Mouse (Mus musculus) hindbrain, embryonic 13.5 days (tissue): ENCODE measurements around the gene Ube2l6. TPM values are rescaled to one million over a fixed set of nuclear protein-coding genes. Genes with fewer than 3 reads are reported as not detected.

Source experiments
- ATAC-seq: fragments of 200-750 bp; cut with Nextera tagmentation; 2 replicates; pipeline ENCODE4 v1.8.0; 2017; ENCODE audit warnings: moderate TSS enrichment; ENCODE audit not compliant: low FRiP score
- H3K27ac ChIP-seq: fragments of 300-500 bp; sonication (generic); 2 replicates; pipeline ENCODE4 v1.5.1; 2015; ENCODE audit warnings: inconsistent platforms, mild to moderate bottlenecking, moderate library complexity
- H3K27me3 ChIP-seq: fragments of 300-500 bp; sonication (generic); 2 replicates; pipeline ENCODE4 v1.6.1; 2015; ENCODE audit warnings: mild to moderate bottlenecking, inconsistent platforms
- H3K36me3 ChIP-seq: fragments of 300-500 bp; sonication (generic); 2 replicates; pipeline ENCODE4 v1.6.1; 2015; ENCODE audit warnings: mild to moderate bottlenecking, inconsistent platforms
- H3K4me1 ChIP-seq: fragments of 300-500 bp; sonication (generic); replicated peaks from 2 replicates; pipeline ENCODE4 v1.6.1; 2015; ENCODE audit warnings: inconsistent platforms
- H3K4me2 ChIP-seq: fragments of 300-500 bp; sonication (generic); 2 replicates; pipeline ENCODE4 v1.6.1; 2015; ENCODE audit warnings: inconsistent platforms, mild to moderate bottlenecking, moderate library complexity
- H3K4me3 ChIP-seq: fragments of 300-500 bp; sonication (generic); 2 replicates; pipeline ENCODE4 v1.5.1; 2015; ENCODE audit warnings: mild to moderate bottlenecking, inconsistent platforms
- H3K9ac ChIP-seq: fragments of 300-500 bp; sonication (generic); 2 replicates; pipeline ENCODE4 v1.6.1; 2015; ENCODE audit warnings: mild to moderate bottlenecking, inconsistent platforms
- H3K9me3 ChIP-seq: fragments of 300-500 bp; sonication (generic); 2 replicates; pipeline ENCODE4 v1.6.1; 2016; ENCODE audit warnings: inconsistent platforms
- WGBS: fragments of 180-500 bp; shearing (Covaris S2); methylation state at CpG from one replicate; pipeline ENCODE4 v1.1.7; 2015; 5-methylcytosine and 5-hydroxymethylcytosine counted together
- polyA plus RNA-seq: library from polyadenylated mRNA; unstranded; fragments of >200 nt; fragmentation: Nextera tagmentation; extraction: Ambion mirVana; gene quantifications from 2 replicates; pipeline ENCODE4 v1.2.1, GENCODE M21; 2015

Ube2l6 gene
- polyA plus RNA-seq = 16.8 and 17.6 TPM in 2 replicates

GRCm38 (mm10) chr2:84798493-84798921 is at the start of gene Ube2l6:
Gene Ube2l6, plus strand, starts transcription at chr2:84798828.
- H3K9ac ChIP-seq = peak within 1 kb of the TSS; percentile 68
- peak within 1 kb of the TSS; percentile 48 for H3K4me3 ChIP-seq
- no peaks in the 10 kb centered on the region for H3K9me3 ChIP-seq
- peak; percentile 68 for ATAC-seq
- H3K36me3 ChIP-seq = no peaks in the 10 kb centered on the region
- peaks cover 8% of the 10 kb centered on the region; the same call in 1 of the 2 replicates for H3K4me1 ChIP-seq
- H3K27me3 ChIP-seq = no peaks in the 10 kb centered on the region
- WGBS = under 1% methylated on average over 21 of the region's 21 CpGs
- H3K4me2 ChIP-seq = peak within 1 kb of the TSS; percentile 96
- H3K27ac ChIP-seq = peak within 1 kb of the TSS; percentile 1; the same call in 1 of the 2 replicates

- WGBS = 69% methylated on average over 6 of the region's 6 CpGs
- H3K27me3 ChIP-seq = 0 out of 2 replicates have a peak, but pooled peaks cover 3% of the 10 kb centered on the region
- no peaks in the 10 kb centered on the region for H3K4me1 ChIP-seq
- H3K36me3 ChIP-seq = no peaks in the 10 kb centered on the region
- no peaks in the 10 kb centered on the region for H3K9me3 ChIP-seq
- H3K27ac ChIP-seq = no peak overlapping the region
- no peak overlapping the region for H3K4me2 ChIP-seq
- H3K9ac ChIP-seq = no peak overlapping the region
- no peak overlapping the region for H3K4me3 ChIP-seq
- no peak for ATAC-seq
These were observed 48.5 kb upstream of the Ube2l6 start for GRCm38 (mm10) chr2:84750115-84750514.

- 86% methylated on average over 5 of the region's 5 CpGs for WGBS
- Histone ChIP-seq H3K27ac (no peak overlapping the region), H3K4me2 (no peak overlapping the region), H3K27me3 (no peaks in the 10 kb centered on the region), H3K9ac (no peak overlapping the region), H3K9me3 (no peaks in the 10 kb centered on the region), H3K36me3 (no peaks in the 10 kb centered on the region), H3K4me1 (no peaks in the 10 kb centered on the region), H3K4me3 (no peak overlapping the region)
- ATAC-seq = no peak
These were observed 42.4 kb upstream of the Ube2l6 start for GRCm38 (mm10) chr2:84756245-84756644.

- H3K9ac ChIP-seq = no peak overlapping the region
- no peak for ATAC-seq
- no peaks in the 10 kb centered on the region for H3K36me3 ChIP-seq
- H3K4me1 ChIP-seq = no peaks in the 10 kb centered on the region
- no peaks in the 10 kb centered on the region for H3K9me3 ChIP-seq
- WGBS = 64% methylated on average over 7 of the region's 7 CpGs
- no peak overlapping the region for H3K4me2 ChIP-seq
- no peak overlapping the region for H3K27ac ChIP-seq
- no peak overlapping the region for H3K4me3 ChIP-seq
- no peaks in the 10 kb centered on the region for H3K27me3 ChIP-seq
These were observed 41.5 kb upstream of the Ube2l6 start for GRCm38 (mm10) chr2:84757026-84757682.

- Histone ChIP-seq H3K4me2 (no peak overlapping the region), H3K9ac (no peak overlapping the region), H3K9me3 (no peaks in the 10 kb centered on the region), H3K36me3 (no peaks in the 10 kb centered on the region), H3K4me1 (no peaks in the 10 kb centered on the region), H3K27me3 (no peaks in the 10 kb centered on the region), H3K4me3 (no peak overlapping the region), H3K27ac (no peak overlapping the region)
- peak; percentile 52; the same call in 1 of the 2 replicates for ATAC-seq
- 3% methylated on average over 2 of the region's 2 CpGs for WGBS
These were observed 40.0 kb upstream of the Ube2l6 start for GRCm38 (mm10) chr2:84758542-84759127.

GRCm38 (mm10) chr2:84760777-84761176 is 37.9 kb upstream of the Ube2l6 start:
- no peaks in the 10 kb centered on the region for H3K9me3 ChIP-seq
- H3K27ac ChIP-seq = no peak overlapping the region
- H3K4me3 ChIP-seq = no peak overlapping the region
- WGBS = 78% methylated on average over 8 of the region's 8 CpGs
- H3K36me3 ChIP-seq = peaks cover 9% of the 10 kb centered on the region
- H3K4me2 ChIP-seq = no peak overlapping the region
- no peak for ATAC-seq
- H3K4me1 ChIP-seq = no peaks in the 10 kb centered on the region
- no peaks in the 10 kb centered on the region for H3K27me3 ChIP-seq
- no peak overlapping the region for H3K9ac ChIP-seq

GRCm38 (mm10) chr2:84761309-84761708 is 37.3 kb upstream of the Ube2l6 start:
- Histone ChIP-seq H3K9ac (no peak overlapping the region), H3K9me3 (no peaks in the 10 kb centered on the region), H3K4me3 (no peak overlapping the region), H3K4me1 (no peaks in the 10 kb centered on the region), H3K27me3 (no peaks in the 10 kb centered on the region), H3K4me2 (no peak overlapping the region), H3K36me3 (peaks cover 9% of the 10 kb centered on the region), H3K27ac (no peak overlapping the region)
- no peak for ATAC-seq
- 85% methylated on average over 3 of the region's 3 CpGs for WGBS

GRCm38 (mm10) chr2:84761840-84762239 is 36.8 kb upstream of the Ube2l6 start:
- H3K27me3 ChIP-seq = no peaks in the 10 kb centered on the region
- no peak for ATAC-seq
- no peaks in the 10 kb centered on the region for H3K9me3 ChIP-seq
- no peak overlapping the region for H3K4me3 ChIP-seq
- H3K36me3 ChIP-seq = peaks cover 9% of the 10 kb centered on the region
- H3K27ac ChIP-seq = no peak overlapping the region
- no peaks in the 10 kb centered on the region for H3K4me1 ChIP-seq
- 97% methylated on average over 1 of the region's 1 CpGs for WGBS
- no peak overlapping the region for H3K9ac ChIP-seq
- H3K4me2 ChIP-seq = no peak overlapping the region

- ATAC-seq = no peak
- Histone ChIP-seq H3K9ac (no peak overlapping the region), H3K27ac (no peak overlapping the region), H3K27me3 (no peaks in the 10 kb centered on the region), H3K4me3 (no peak overlapping the region), H3K36me3 (peaks cover 9% of the 10 kb centered on the region), H3K4me2 (no peak overlapping the region), H3K9me3 (no peaks in the 10 kb centered on the region), H3K4me1 (no peaks in the 10 kb centered on the region)
- WGBS = 56% methylated on average over 4 of the region's 4 CpGs
These were observed 36.3 kb upstream of the Ube2l6 start for GRCm38 (mm10) chr2:84762295-84762694.

GRCm38 (mm10) chr2:84762818-84763217 is 35.8 kb upstream of the Ube2l6 start:
- peaks cover 9% of the 10 kb centered on the region for H3K36me3 ChIP-seq
- no peaks in the 10 kb centered on the region for H3K4me1 ChIP-seq
- H3K27ac ChIP-seq = no peak overlapping the region
- no peak for ATAC-seq
- WGBS = 81% methylated on average over 1 of the region's 1 CpGs
- H3K9ac ChIP-seq = no peak overlapping the region
- no peaks in the 10 kb centered on the region for H3K9me3 ChIP-seq
- no peak overlapping the region for H3K4me2 ChIP-seq
- H3K4me3 ChIP-seq = no peak overlapping the region
- no peaks in the 10 kb centered on the region for H3K27me3 ChIP-seq

- WGBS = 79% methylated on average over 6 of the region's 6 CpGs
- no peak overlapping the region for H3K27ac ChIP-seq
- peaks cover 20% of the 10 kb centered on the region for H3K4me1 ChIP-seq
These were observed 28.1 kb upstream of the Ube2l6 start for GRCm38 (mm10) chr2:84770501-84770900.

GRCm38 (mm10) chr2:84772454-84772853 is 26.2 kb upstream of the Ube2l6 start:
- H3K4me2 ChIP-seq = no peak overlapping the region
- WGBS = 83% methylated on average over 4 of the region's 4 CpGs
- peaks cover 20% of the 10 kb centered on the region for H3K4me1 ChIP-seq
- no peaks in the 10 kb centered on the region for H3K27me3 ChIP-seq
- peaks cover 7% of the 10 kb centered on the region; the same call in 1 of the 2 replicates for H3K36me3 ChIP-seq
- H3K27ac ChIP-seq = no peak overlapping the region
- H3K9me3 ChIP-seq = no peaks in the 10 kb centered on the region
- ATAC-seq = no peak
- H3K4me3 ChIP-seq = no peak overlapping the region
- H3K9ac ChIP-seq = no peak overlapping the region

More at GRCm38 (mm10) chr2:84770501-84770900, 28.1 kb upstream of the Ube2l6 start:
- Histone ChIP-seq H3K27me3 (no peaks in the 10 kb centered on the region), H3K4me3 (no peak overlapping the region), H3K9ac (no peak overlapping the region), H3K4me2 (no peak overlapping the region), H3K9me3 (no peaks in the 10 kb centered on the region), H3K36me3 (peaks cover 9% of the 10 kb centered on the region)
- no peak for ATAC-seq

GRCm38 (mm10) chr2:84773195-84773594 is 25.4 kb upstream of the Ube2l6 start:
- H3K27ac ChIP-seq = no peak overlapping the region

More at GRCm38 (mm10) chr2:84773195-84773594, 25.4 kb upstream of the Ube2l6 start:
- no peak for ATAC-seq
- no peaks in the 10 kb centered on the region for H3K27me3 ChIP-seq
- H3K36me3 ChIP-seq = peaks cover 7% of the 10 kb centered on the region; the same call in 1 of the 2 replicates
- no peaks in the 10 kb centered on the region for H3K9me3 ChIP-seq
- H3K4me3 ChIP-seq = no peak overlapping the region
- WGBS = 84% methylated on average over 5 of the region's 5 CpGs
- H3K4me1 ChIP-seq = peaks cover 20% of the 10 kb centered on the region
- H3K4me2 ChIP-seq = no peak overlapping the region
- no peak overlapping the region for H3K9ac ChIP-seq
